Mouse (Mus musculus): ENCODE data around the gene Mast4.
A peak's percentile ranks its signal among the peaks of the same experiment; 100 is the strongest.

Gene Mast4

GRCm38 (mm10) chr13:102915341-102915740 is 419.0 kb downstream of the Mast4 start:
- DNase-seq (ENCODE audit: low spot score) = no peak

GRCm38 (mm10) chr13:102914800-102915199 is 419.5 kb downstream of the Mast4 start:
- no peak for DNase-seq (ENCODE audit: low spot score)

GRCm38 (mm10) chr13:102913919-102914318 is 420.4 kb downstream of the Mast4 start:
- no peak for DNase-seq (ENCODE audit: low spot score)

- no peak for DNase-seq (ENCODE audit: low spot score)
Observed at GRCm38 (mm10) chr13:102912867-102913266, 421.4 kb downstream of the Mast4 start.

- DNase-seq (ENCODE audit: low spot score) = no peak
Observed at GRCm38 (mm10) chr13:102909654-102910418, 424.5 kb downstream of the Mast4 start.

- DNase-seq (ENCODE audit: low spot score) = no peak
Observed at GRCm38 (mm10) chr13:102906661-102907009, 427.7 kb downstream of the Mast4 start.

GRCm38 (mm10) chr13:102906004-102906660 is 428.2 kb downstream of the Mast4 start:
- DNase-seq (ENCODE audit: low spot score) = peak; percentile 50

GRCm38 (mm10) chr13:102905361-102905950 is 428.8 kb downstream of the Mast4 start:
- no peak for DNase-seq (ENCODE audit: low spot score)

GRCm38 (mm10) chr13:102903689-102904088 is 430.6 kb downstream of the Mast4 start:
- DNase-seq (ENCODE audit: low spot score) = no peak

- no peak for DNase-seq (ENCODE audit: low spot score)
Observed at GRCm38 (mm10) chr13:102902123-102902522, 432.2 kb downstream of the Mast4 start.

- no peak for DNase-seq (ENCODE audit: low spot score)
Observed at GRCm38 (mm10) chr13:102900531-102900930, 433.8 kb downstream of the Mast4 start.

- no peak for DNase-seq (ENCODE audit: low spot score)
Observed at GRCm38 (mm10) chr13:102900083-102900420, 434.2 kb downstream of the Mast4 start.

GRCm38 (mm10) chr13:102899253-102900082 is 434.8 kb downstream of the Mast4 start:
- DNase-seq (ENCODE audit: low spot score) = no peak

- no peak for DNase-seq (ENCODE audit: low spot score)
Observed at GRCm38 (mm10) chr13:102898374-102899131, 435.7 kb downstream of the Mast4 start.

- no peak for DNase-seq (ENCODE audit: low spot score)
Observed at GRCm38 (mm10) chr13:102896322-102896721, 438.0 kb downstream of the Mast4 start.

GRCm38 (mm10) chr13:102895894-102896293 is 438.4 kb downstream of the Mast4 start:
- DNase-seq (ENCODE audit: low spot score) = no peak

- no peak for DNase-seq (ENCODE audit: low spot score)
Observed at GRCm38 (mm10) chr13:102894287-102895234, 439.7 kb downstream of the Mast4 start.

GRCm38 (mm10) chr13:102892783-102893182 is 441.5 kb downstream of the Mast4 start:
- DNase-seq (ENCODE audit: low spot score) = no peak

GRCm38 (mm10) chr13:102889989-102890388 is 444.3 kb downstream of the Mast4 start:
- no peak for DNase-seq (ENCODE audit: low spot score)

GRCm38 (mm10) chr13:102889537-102889936 is 444.8 kb downstream of the Mast4 start:
- no peak for DNase-seq (ENCODE audit: low spot score)

All from layer of hippocampus, adult 9-10 months (tissue).